Mouse (Mus musculus) right cerebral cortex, adult 18-20 months (tissue): ENCODE results near the gene Adam12.

Experiments
- DNase-seq: peaks from one replicate; pipeline ENCODE4 v3.0.0; 2022; ENCODE audit warnings: mixed read lengths

The Adam12 gene

GRCm38 (mm10) chr7:134001581-134001980, 230.4 kb downstream of the Adam12 start:
- DNase-seq: no peak

DNA sequence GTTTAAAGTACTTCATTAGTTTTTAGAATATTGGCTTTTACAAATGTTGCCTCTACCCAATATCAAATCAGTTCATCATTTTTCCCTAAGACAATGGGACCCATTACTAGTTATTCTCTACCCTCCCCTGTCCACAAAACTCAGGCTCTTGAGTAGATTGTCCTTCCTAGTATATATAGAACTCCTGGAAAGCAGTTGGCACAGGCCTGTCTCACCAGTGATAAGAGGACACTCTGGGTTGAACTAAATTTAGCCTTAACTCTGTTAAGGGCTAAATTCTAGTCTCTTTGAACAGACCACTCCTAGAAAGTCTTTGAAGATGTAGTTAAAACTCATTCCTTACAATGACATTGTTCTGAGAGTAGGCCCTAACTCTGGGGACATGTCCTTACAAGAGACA, 241.0 kb downstream of the Adam12 start:
- no peak for DNase-seq

- no peak for DNase-seq
Observed at GRCm38 (mm10) chr7:133988356-133988755, 243.6 kb downstream of the Adam12 start.

DNA sequence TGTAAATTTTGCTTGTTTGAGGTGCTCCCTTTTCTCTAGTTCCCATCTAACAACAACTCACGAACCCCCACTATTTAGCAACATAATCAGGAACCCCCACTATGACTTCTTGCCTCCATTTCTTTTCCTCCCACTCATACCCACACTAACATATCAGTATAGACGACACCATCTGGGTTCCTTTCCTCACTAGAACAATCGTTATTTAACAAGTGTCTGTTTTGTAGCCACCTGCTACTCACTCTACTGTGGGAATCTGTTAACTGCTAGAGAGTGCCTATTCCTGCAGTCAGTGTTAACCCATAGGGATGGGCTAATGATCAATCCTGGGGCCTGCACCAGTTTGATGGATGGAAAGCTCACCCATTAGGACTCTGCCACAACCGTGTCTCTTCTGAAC, 245.7 kb downstream of the Adam12 start:
- no peak for DNase-seq

DNA sequence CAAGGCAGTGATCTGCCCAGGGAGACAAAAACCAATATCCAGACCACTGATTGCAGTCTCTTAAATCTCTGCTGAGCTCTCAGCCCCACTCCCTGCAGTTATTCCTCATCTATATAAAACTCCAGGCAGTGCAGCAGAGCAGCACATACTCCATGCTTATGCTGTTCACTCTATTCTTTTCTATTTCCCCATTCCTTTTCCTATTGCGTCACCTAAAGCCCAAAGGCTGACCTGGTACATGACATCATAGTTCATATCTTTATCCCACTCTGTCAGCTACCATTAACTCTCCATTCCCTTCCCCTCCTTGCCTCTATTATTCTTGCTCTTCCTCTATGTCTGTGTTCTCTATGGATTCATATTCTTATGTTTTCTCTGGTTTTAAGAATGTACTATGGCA, 246.3 kb downstream of the Adam12 start:
- DNase-seq: no peak

GRCm38 (mm10) chr7:133976388-133977122, 255.4 kb downstream of the Adam12 start:
- no peak for DNase-seq

DNA sequence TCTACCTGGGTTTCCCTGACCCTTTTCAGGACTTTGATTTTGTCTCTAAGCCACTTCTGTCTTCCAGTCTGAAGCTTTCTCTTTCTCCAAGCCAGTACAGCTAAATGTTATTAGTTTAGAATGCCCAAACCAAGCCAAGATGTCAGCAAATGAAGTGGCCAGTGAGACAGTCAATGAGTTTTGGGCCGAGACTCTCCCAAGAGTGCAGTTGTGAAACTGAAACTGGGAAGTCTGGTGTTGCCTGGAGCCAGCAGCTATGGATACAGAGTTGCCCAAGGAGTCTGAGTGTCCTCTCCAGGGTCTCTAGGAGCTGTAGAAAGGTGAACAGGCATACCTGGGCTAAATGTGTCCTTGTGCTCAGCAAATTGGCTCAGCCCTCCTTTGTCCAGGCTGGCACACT, 260.9 kb downstream of the Adam12 start:
- DNase-seq: no peak

DNA sequence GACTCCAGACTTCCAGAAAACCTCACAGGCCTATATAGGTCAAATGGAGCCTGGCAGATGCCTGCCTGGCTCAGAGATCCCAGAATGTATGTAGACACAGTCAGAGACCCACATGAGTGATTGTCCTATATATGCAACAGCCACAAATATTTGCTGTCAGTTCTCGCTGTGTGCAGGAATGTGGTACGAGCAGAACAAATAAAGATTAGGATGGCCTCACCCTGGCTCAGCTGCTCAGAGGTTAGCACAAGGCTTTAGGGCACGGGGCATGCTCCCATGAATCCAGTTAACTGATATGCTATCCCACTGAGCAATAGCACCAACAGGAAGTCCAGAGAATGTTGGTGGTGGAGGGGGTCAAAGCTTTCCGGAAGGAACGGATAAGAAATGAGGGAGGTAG, 261.5 kb downstream of the Adam12 start:
- DNase-seq: no peak

- DNase-seq: no peak
Observed at GRCm38 (mm10) chr7:133967906-133968305, 264.0 kb downstream of the Adam12 start.

DNA sequence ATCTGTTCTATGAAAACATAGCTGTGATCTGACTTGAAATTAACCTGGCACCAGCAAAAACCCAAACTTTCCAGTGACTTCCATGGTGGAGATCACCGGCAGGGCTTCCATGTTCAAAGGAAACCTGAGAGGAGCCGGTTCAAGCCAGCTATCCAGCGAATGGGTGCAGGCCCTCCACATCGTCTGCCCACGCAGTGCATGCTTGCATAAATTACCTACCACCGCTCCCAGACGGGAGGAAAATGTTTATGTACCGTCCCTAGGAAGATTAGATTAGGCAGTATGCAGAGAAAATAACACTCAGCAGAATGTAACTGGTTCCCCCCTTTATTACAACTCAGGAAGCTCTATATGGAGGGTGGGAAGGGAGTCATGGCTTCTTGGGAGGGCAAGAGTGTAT, 268.4 kb downstream of the Adam12 start:
- no peak for DNase-seq

- peak; percentile 24 for DNase-seq
Observed at GRCm38 (mm10) chr7:133959200-133959599, 272.7 kb downstream of the Adam12 start.

DNA sequence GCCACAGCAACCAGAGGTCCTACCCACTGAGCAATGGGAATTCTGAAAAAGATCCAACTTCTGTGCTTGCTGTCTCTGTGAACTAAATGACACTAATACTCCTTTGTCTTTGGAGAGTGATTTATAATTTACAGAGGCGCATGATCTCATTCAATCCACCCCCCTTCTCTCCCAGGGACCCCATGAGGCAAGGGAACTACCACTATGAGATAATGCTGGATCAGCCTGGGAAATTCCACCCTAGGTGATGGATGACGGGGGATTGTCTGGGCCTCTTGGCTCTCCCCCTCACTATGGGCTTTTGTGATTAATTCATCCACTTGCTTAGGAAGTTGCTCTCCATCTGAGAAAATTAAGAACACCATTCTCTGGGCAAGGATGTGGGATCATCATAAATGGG, 274.1 kb downstream of the Adam12 start:
- no peak for DNase-seq

GRCm38 (mm10) chr7:133954111-133955091, 277.5 kb downstream of the Adam12 start:
- no peak for DNase-seq

DNA sequence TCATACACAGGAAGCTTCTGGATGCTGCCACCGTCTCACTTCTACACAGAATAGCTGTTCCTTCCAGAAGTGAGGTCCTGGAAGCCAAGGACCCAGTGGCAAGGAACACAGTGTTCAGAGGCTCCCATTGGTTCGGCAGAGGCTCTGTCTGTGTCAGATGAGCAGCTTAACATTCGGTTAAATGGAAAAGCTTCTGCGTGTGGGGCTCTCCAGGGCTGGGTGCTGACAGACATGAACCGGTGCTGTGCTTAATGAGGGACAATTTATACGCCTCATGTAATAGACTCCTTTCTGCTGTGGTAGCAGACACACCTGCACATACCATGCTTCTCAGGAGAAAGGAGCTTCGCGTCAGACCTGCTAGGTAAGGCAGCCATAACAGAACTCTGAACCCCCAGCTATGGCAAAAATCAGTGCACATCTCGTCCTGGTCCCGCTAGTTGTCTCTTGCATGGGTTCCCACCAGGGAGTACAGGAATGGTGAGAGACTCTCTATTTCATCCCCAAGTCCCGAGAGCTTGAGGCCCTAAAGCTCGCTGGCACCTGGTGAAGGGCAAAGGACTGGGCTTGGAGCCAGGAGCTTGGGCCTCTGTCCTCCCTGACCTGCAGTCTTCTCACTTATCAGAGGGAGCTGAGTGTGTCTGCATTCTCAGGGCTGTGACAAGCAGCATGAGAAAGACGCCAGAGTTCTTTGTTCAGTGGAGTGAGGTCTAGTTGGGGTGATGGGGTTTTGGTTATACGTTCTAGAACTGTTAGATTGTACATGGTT, 280.0 kb downstream of the Adam12 start:
- no peak for DNase-seq

- DNase-seq: no peak
Observed at GRCm38 (mm10) chr7:133947360-133947759, 284.6 kb downstream of the Adam12 start.

DNA sequence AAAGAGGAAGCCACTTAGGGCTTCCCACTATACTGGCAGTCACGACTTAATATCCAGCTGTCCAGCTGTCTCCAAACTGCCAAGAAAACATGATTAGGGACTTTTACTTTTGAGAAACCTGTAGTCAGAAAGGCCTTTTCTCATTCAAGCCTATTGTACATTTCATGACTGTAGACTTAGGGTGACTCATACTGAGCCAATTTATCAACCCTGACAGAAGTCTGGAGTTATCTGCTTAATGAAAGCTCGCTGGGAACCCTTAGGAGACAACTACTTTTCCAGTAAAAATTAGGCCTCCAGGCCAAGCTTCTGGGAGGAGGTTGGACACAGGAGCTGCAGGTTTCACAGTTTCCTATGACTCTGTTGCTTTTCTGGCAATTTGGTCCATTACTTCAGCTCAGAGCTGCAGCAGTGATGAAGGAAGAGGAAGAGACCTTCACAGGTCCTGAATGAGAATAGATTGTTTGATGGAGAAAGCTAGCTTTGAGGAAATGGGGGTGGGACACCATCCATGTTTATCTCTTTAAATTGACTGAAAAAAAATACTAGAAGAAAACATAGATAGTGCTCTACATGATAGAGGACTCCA, 285.1 kb downstream of the Adam12 start:
- no peak for DNase-seq

DNA sequence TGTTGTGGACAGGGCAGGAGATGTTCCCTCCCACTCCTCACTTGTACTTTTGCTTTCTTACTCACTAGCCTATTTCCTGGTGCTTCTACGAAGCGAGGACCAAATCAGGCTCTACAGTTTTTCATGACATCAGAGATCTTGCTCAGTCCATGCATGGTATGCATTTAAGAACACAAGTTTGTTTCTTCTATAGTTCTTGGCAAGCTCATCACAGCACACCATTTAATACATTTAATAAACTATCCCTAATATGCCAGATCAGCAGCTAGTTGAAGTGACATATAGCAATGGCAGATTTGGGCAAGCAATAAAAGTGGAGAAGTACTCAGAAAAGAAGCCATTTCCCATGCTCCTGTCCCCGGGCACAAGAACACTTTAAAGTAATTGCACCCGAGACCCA, 285.8 kb downstream of the Adam12 start:
- no peak for DNase-seq

- DNase-seq: no peak
Observed at GRCm38 (mm10) chr7:133940405-133940804, 291.5 kb downstream of the Adam12 start.

GRCm38 (mm10) chr7:133937473-133937872, 294.5 kb downstream of the Adam12 start:
- DNase-seq: no peak

DNA sequence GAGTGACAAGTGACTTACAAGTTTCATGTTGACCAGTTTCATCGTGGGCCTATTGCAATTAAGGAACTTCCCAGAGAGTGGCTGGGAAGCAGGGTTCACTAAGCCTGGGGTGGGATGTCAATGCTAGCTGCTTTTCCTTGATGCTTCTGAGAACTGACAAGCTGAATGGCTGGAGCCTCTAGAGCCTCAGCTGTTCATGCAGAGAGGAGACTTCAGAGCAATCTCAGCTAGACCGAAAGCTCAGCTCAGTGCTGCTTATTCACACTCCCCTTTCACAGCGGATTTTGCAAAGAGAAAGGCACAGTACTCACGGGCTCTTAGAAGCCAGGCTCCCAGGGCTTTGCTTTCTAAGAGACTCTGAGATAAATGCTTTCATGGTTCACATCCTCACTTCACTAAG, 295.6 kb downstream of the Adam12 start:
- DNase-seq: no peak

- DNase-seq: no peak
Observed at GRCm38 (mm10) chr7:133933378-133933777, 298.6 kb downstream of the Adam12 start.

DNA sequence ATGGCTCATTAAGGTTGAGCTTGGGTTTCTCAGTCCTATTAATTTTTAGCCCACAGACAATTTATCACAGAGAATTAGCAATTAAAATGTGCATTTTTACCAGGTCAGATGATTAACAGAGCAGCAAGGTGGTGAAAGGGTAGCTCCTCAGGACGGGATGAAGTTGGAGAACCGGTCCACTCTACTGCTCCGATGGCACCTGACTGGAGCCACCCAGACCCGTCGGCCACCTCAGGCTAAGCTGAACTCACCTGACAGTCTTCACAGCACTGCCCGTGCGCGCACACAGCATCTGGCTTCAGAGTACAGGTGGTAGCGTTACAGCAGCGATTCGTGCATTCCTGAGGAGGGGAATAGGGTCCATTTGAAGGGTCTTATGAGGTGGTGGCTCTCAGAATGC, 300.5 kb downstream of the Adam12 start:
- DNase-seq: no peak

DNA sequence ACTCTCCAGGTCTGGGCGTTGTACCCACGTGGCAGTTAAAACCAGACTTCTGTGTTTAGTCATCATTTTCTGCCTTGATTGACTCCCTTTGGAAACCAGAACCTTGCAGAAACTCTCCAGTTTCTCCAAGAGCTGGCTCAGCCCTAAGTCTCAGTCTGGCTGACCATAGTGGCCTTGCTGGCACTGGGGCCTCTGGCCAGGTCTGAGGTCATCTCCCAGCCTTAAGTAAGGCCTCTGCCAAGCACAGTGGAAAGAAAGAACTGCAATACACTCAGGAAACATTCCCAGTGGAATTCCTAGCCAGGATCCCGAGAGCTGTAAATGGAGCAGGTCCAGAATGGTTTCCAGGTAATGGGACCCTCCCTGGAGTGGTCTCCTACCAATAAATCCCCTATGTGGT, 303.0 kb downstream of the Adam12 start:
- DNase-seq: no peak
